Mouse (Mus musculus) cerebellum, adult 11 months (tissue): ENCODE data around the gene Gm37240.

ENCODE experiments used
- DNase-seq: peaks from one replicate; pipeline ENCODE4 v3.0.0; 2022

The Gm37240 gene

DNA sequence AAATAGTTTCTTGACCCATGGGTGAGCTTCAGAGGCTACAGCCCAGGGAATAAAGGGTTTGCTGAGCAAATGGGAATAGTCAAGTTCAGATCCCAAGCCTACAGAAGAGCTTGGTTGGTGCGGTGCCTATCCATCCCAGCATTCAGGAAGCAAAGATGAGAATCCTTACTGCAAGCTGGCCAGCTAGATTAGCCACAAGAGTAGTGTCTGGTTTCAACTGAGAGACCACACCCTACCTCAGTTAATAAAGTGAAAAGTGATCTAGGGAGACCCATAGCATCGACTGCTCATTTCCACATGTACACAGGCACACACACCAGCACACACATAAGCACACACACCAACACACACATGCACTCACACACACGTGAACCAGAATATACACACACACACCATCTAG, 145.6 kb downstream of the Gm37240 start:
- DNase-seq: no peak

DNA sequence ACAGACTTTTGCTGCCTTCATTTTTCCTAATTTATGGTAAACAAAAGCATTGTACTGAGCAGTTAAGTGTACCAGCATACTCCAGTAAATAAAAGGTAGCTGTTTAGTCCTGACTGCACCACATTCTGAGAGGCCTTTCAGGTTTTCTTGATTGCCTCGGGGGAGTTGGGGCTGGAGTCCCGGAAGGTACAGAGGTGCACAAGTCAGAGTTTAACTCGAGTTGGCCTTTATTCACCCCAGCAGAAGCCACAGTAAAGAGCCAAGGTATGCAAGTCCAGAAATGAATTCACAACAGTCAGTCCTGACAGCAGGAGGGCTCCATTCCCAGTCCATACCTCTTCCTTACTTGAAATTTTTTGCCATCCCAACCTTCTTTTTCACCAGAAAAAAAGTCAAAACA, 148.7 kb downstream of the Gm37240 start:
- no peak for DNase-seq

- DNase-seq: no peak
Measured at GRCm38 (mm10) chr3:85733939-85734729, 153.2 kb downstream of the Gm37240 start.

DNA sequence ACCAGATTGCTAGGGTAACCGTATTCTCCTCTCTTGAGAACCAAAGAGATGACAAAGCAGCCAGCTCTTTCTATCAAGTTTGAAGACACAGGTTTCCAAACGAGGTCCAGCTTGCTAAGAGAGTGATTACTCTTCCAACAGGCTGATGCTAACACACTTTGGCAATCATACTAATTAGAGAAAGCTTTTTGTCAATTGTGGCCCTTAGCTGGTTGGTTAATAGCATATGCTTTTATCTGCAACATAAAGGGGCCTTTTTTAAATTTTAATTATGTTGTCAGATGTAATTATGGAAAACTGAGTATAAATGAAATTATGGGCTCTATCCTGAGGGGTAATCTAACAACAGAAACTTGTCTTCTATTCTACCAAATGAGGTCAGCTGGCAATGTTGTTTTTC, 160.1 kb downstream of the Gm37240 start:
- no peak for DNase-seq

DNA sequence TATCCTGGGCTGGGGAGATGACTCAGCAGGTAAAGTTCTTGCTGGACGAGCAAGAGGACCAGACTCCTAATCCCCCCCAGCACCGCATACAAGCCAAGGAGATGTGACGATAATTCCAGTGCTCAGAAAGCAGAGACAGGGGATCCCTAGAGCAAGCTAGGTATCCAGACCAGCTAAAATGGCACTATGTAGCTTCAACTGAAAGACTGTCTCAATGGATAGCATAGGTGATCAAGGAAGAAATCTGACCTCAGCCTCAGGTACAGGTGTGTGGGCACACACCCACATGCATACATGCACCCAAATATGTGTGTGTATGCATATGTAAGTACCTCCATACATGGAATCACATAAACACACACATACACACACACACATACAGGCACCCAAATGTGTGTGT, 161.3 kb downstream of the Gm37240 start:
- DNase-seq: no peak

DNA sequence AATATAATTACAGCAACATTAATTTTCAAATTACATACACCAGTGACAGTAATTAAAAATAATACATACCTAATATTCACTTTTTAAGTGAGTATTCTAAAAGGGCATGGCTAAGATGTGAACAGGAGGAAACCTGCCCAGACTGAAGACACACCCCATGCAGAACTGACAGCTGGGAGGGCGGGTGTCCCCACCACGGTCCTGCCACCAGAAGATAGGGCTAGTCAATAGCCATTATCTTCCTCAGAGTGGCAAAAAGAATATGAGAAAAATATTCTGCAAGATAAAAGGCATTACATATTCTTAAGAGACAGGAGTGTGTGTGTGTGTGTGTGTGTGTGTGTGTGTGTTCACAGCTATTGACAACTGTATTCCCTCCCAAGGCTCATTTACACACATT, 162.2 kb downstream of the Gm37240 start:
- DNase-seq: no peak

DNA sequence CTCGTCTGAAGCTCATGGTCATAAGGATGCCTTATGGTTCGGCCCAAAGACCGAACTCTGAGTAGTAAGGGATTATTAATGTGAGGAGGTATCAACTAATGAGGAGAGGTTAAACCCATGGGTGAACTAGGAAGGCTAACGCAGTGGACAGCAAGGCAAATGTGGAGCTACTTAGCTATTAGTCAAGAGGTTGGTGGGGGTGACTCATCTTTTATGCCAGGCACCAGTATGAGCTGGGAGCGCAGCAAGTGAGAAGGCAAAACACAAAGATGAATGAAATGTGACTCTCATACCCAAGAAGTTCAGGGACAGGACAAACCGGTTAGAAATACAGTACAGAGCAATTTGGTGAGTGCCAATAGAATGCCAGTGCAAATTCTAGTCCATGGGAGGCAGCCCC, 164.7 kb downstream of the Gm37240 start:
- DNase-seq: no peak

GRCm38 (mm10) chr3:85715764-85716297, 171.5 kb downstream of the Gm37240 start:
- DNase-seq: no peak

DNA sequence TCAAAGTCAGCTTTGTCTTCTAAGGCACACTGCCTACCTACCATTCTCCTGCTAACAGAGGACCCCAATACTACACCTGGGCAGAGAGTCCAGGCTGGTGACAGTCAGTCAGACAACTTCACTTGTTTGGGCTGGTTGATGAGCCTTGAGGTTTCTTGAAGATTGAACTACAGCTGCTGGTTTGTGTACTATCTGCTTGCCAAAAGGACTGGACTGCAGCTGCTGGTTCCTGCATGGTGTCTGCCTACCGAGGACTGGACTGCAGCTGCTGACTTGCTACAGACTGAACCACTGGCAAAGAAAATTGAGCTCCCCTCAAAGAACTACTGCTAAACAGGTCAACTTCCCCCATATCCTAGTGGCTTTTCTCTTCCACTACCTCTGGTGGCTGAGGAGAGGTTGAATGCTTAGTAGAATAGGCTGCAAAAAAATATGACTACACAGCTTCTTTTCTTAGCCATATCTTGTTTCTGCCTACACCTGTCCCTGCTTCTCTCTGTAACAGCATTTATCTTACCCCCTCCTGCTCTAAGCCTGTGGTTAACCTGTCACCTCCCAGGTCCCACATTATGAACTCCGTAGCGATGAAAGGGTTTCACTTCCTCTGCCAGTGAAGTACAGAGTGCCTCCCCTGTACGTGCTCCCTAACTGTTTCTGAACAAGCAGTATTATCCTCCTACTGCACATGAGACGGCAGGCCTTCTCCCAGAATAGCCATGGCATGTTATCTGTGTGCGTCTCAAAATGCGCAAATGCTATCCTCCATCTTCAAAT, 173.2 kb downstream of the Gm37240 start:
- no peak for DNase-seq

DNA sequence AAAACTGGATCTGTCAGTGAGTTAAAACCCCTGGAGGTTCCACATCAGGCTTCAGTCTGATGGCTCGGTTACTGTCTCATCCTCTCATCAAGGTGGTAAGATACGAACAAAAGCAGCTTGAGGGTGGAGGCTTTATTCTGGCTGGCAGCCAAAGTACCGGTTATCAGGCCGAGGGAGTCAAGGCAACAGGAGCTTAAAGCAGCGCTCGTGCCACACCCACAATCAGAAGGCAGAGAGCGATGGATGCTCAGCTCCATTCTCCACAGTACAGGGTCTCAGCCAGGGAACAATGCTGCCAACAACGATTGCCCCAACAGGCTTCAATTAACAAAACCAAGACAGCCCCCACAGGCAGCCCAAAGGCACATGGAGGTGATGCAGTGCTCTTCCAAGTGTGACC, 176.6 kb downstream of the Gm37240 start:
- no peak for DNase-seq

GRCm38 (mm10) chr3:85707421-85707820, 179.9 kb downstream of the Gm37240 start:
- peak; percentile 20 for DNase-seq

DNA sequence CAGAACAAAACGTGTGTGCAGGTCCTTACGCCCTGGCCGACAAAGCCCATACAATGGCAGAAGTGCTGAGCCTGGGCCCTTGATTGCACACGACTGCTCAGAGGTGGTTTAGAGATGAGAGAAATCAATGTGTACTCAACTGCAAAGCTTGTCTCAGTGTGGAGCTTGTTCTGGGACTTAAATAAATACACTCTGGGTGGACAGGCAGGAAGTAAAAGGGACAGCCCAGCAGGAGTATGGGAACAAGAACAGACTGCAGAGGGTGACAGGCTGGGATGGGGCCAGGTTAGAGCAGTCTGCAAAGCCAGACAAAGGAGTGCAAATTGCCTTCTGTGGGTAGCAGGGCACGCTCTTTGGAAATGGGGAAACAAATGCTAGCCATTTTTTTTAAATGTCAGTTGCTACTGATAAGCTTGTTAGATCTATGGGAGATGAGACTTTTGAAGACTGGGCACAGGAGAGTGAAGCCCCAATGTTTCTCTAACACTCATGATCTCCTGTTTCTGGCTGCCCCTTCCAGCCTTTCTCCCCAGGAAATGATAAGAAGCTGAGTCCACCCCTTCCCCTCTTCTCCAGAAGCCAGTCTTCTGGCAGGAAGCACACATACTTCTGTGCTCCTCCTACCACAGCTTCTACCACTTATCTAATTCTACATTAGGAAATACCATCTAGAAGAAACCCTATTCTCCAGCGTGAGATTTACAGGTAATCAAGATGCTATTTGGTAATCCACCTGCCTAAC, 184.0 kb downstream of the Gm37240 start:
- DNase-seq: peak; percentile 37

DNA sequence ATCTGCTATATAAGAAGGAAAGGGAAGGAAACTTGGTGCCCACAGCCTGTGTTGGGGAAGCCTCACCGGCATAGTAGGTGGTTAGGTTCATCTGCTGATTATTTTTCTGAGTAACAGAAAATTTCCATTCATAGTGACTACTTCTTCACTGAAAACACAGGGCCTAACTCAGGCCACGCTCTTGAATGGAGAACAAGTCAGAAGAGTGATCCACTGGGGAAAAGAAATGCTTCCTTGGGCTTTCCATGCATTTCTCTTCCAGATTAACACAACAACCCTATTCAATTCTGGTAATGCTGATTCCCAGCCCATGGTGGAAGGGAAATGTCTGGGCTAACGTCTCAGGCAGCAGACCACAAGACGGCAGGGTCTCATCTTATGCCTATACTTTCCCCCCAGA, 188.8 kb downstream of the Gm37240 start:
- DNase-seq: no peak

GRCm38 (mm10) chr3:85695056-85695455, 192.3 kb downstream of the Gm37240 start:
- peak; percentile 12 for DNase-seq

DNA sequence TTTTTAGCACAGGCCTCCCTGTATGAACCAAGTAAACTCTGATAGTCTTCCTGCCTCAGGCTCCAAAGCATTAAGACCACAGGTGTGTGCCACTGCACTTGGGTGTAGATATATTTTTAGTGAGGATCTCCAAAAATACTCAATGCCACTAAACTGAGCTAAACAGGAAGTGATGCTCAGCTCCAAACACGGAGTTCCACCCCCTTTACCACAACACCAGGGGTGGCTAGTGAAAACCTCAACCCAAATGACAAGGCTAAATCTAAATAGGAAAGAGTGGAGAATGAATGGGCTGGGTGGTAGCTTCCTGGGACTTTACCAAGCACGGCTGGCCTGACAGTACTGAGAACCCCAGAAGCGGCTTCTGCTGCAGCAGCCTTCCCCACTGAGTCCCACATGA, 194.3 kb downstream of the Gm37240 start:
- DNase-seq: no peak

GRCm38 (mm10) chr3:85691134-85691533, 196.2 kb downstream of the Gm37240 start:
- no peak for DNase-seq

GRCm38 (mm10) chr3:85688341-85688740, 199.0 kb downstream of the Gm37240 start:
- no peak for DNase-seq

DNA sequence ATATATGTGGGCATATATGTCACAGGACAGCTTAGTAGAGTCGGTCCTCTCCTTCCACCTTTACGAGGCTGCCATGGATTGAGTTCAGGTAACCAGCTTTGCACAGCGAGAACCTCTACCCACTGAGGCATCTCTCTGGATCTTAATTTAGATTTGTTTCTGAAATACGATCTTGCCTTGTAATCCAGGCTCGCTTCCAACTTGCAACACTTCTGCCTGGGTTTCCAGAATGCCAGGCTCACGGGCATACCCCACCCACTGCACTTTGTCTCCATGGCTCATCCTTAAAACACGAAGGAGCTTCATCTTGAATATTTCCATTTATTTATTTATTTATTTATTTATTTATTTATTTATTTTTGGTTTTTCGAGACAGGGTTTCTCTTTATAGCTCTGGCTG, 202.0 kb downstream of the Gm37240 start:
- no peak for DNase-seq

DNA sequence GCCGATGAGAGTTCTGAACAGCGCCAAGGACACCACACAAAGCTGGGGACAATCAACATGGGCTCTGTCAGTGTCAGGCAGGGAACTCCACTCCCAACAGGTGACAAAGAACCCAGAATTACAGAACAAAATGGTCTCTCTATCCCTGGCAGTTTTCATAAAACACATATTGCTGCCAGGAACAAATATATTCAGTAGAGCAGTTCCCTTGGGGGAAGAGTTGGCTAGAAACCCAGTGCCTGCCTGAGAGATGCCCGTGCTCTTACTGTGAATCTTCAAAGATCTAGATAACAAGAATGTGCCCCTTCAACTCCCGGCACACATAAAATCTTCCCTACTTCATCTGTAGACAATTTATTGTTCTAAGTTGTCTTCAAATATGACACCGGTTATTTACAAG, 203.7 kb downstream of the Gm37240 start:
- DNase-seq: no peak

- no peak for DNase-seq
Measured at GRCm38 (mm10) chr3:85681136-85681535, 206.2 kb downstream of the Gm37240 start.

GRCm38 (mm10) chr3:85679960-85680359, 207.4 kb downstream of the Gm37240 start:
- DNase-seq: no peak

DNA sequence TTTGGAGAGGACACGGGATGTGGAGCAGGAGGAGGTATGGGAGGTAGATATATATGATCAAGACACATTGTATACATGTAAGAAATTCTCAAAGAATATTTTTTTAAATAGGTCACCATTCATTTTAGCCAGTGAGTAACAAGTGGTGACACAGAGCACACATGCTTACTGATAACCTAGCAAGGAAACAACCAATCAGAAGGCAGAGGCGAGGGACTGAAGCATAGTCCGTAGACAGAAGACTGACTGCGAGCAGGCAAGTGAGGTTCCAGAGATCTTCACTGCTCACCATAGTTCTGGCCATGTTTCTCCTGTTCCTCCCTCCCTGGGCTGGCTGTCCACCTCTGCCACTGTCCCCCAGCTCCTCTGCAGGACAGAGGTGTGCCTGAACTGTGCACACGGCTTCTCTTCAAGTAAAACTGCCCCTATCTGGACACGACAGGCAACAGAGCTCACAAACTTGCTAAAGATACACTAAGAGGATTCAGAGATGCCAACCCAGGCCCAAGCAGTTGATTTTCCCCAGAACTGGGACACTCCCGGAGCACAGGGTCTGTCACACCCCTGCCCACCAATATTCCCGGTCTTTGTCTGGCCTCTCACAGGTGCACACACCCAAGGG, 207.9 kb downstream of the Gm37240 start:
- no peak for DNase-seq

GRCm38 (mm10) chr3:85677952-85678351, 209.4 kb downstream of the Gm37240 start:
- DNase-seq: no peak
